Mouse (Mus musculus): ENCODE data around the gene Cd24a. TPM values are rescaled to one million over a fixed set of nuclear protein-coding genes. Genes with fewer than 3 reads are reported as not detected.

Cd24a gene
- total RNA-seq (2021) = 100 to 1,000 TPM; 139 to 224 TPM
- long read RNA-seq, experiment 1, transcript Cd24a-201 (2 exons, 1,816 nt) = major isoform, 35 of 56 reads
- long read RNA-seq, experiment 1, partial matches to known transcripts = 20 of 56 reads
- long read RNA-seq, experiment 1, other reads (novel, unspliced or antisense) = 0 of 56 reads
- long read RNA-seq, experiment 2, transcript Cd24a-201 (2 exons, 1,816 nt) = major isoform, 116 of 165 reads
- long read RNA-seq, experiment 2, partial matches to known transcripts = 45 of 165 reads
- long read RNA-seq, experiment 2, other reads (novel, unspliced or antisense) = 4 of 165 reads

GRCm38 (mm10) chr10:43577997-43578331 lies at the start of gene Cd24a:
Cd24a (plus strand) TSS chr10:43578284.
- no peak for DNase-seq (ENCODE audit: low spot score in 2 of 2)

- no peak for DNase-seq (ENCODE audit: low spot score in 2 of 2)
Observed at GRCm38 (mm10) chr10:43534382-43534781, 43.7 kb upstream of the Cd24a start.

DNA sequence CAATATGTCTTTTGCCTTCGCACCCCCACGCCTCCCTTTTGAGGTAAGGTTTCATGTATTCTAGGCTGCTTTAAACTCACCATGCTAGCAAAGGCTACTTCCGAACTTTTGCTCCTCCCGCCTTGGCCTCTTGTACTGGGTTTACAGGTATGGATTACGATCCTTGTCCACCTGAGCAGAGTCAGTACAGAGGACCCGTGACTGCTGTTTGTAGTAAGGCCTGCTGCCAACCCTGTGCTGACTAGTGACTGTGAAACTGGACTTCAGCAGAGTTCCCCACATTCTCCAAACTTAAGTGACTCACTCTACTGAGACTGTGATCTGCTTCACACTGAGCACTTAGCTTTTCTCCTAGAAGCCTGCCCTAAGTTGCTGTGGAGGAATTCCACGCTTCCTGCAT lies 40.4 kb upstream of the Cd24a start:
- DNase-seq (ENCODE audit: low spot score in 2 of 2) = no peak

- no peak for DNase-seq (ENCODE audit: low spot score in 2 of 2)
Observed at GRCm38 (mm10) chr10:43538831-43539230, 39.3 kb upstream of the Cd24a start.

DNA sequence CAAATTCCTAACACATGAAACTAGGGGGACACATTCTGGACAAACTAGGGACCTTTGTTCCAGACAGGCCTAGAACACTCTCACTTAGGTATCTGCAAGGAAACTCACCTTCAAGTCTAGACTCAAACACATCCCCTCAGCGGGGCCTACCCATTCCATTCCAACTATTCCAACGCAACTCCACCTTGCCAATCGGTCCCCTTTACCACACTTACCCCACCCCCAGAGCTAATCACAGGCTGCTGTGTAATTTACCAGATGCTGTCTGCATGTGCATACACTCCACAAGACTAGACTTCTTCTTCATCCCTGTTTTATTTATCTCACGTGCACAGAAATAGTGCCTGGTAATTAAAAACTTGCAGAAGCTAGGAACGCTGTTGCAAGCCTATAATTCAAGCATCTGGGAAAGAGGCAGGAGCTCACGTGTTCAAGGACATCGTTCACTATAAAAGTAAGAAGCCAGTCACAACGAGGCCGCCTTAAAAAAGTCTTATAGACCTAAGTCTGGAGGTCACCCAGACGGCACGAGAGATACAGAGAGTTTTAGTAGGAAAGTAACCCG lies 38.3 kb upstream of the Cd24a start:
- DNase-seq (ENCODE audit: low spot score in 2 of 2) = no peak

- DNase-seq (ENCODE audit: low spot score in 2 of 2) = peak; percentile 89 to 91
Observed at GRCm38 (mm10) chr10:43540442-43541152, 37.5 kb upstream of the Cd24a start, which contains the start of gene 1700021F05Rik. 1700021F05Rik (minus strand) TSS chr10:43540994.

DNA sequence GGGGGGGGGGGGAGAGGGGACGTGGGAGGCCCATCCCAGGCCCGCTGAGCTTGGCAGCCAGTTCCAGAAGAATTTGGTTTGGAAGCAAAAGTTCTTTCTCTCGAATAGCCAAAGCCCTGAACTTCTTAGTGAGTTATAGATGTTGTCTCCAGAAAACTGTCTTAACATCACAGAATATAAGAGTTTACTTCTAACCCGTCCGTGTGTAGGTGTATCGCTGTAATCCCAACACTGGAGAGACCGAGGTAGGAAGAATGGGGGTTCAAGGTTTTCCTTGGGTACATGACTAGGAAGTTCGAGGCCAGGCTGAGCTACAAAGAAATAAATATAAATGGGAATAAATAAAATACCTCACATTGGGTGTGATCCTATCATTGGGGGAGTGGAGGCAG lies 36.9 kb upstream of the Cd24a start:
- DNase-seq (ENCODE audit: low spot score in 2 of 2) = no peak

DNA sequence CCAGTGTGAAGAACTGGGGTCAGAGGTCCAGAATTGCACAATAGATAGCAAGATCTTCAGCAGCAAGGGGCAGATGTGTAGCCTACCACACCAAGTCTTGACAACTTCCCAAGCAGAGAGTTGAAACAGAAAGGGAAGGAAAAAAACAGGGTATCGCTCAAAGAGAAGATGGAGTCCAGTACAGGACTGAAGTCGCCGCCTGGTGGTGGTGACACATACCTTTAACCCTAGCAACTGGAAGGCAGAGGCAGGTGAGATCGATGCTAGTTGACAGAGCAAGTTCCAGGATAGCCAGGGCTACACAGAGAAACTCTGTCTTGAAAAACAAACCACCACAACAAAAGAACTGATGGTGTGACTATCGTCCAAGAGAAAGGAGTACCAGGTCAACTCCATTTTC lies 28.7 kb upstream of the Cd24a start:
- no peak for DNase-seq (ENCODE audit: low spot score in 2 of 2)

DNA sequence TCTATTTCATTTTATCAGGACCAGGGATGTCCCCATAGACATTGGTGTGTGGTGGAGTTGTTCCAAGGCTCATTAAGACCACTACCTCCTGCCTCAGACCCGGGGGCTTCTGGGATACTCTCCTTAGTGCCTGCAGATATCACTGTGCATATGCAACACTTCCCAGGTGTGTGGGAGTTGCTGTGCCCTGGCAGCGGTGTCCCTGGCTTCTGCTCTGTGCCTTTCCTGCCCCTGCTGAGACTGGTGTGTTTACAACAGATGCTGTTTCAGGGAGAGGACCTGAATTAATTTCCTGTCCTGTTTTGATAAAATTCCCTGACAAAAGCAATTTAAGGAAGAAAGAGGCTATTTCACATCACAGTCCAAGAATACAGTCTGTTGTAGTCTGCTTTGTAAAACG lies 27.2 kb upstream of the Cd24a start:
- DNase-seq (ENCODE audit: low spot score in 2 of 2) = no peak

DNA sequence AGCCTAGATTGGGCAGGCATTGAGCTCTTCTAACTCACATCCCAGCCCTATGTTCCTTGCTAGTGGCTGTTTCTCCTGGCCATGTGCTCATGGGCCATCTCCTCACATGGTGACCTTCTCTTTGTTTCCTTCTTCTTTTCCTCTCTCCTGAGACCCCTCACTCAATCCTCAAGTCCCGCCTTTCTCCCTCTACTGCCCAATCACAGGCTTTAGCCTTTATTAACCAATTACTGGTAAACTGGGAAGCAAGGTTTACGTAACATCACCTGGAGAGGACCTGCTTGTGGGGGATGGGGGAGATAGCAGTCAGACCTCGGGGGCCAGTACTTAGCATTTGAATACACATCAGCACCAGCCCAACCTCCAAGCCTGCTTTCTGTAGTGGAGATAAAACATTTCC lies 26.7 kb upstream of the Cd24a start:
- DNase-seq (ENCODE audit: low spot score in 2 of 2) = no peak

GRCm38 (mm10) chr10:43557630-43558165 lies 20.4 kb upstream of the Cd24a start:
- DNase-seq (ENCODE audit: low spot score in 2 of 2) = no peak

DNA sequence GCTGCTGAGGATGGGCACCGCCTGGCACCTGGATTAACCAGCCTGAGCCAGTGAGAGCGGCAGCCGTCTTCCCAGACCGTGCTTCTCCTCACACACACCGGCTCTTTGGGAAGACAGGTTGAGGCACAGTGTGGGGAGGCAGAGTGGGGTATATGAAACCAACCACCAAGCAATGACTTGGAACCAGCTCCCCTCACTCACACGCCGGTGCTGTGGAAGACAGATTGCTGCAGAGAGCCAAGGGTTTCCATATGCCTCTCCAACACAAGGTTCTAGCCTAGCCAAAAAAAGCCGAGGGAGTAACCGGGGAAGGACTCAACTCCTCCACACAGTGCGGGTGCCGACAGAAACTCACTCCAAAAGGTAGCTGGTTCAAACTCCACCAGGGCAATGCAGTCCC lies 18.8 kb upstream of the Cd24a start:
- DNase-seq (ENCODE audit: low spot score in 2 of 2) = no peak

DNA sequence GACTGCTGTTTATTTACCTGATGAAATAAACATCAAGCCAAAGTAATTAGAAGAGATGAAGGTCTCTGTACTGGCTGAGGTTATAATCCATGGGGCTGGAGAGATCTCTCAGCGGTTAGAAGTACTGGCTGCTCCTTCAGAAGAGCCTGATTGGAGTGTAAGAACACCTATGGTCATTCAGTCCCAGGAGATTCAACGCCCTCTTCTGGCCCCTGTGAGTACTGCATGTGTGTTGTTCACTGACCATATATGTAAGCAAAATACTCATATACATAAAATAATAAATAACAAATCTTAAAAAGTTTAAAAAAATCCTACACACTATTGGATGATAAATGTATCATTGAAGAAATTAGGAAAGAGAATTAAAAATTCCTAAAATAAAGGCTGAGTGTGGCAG lies 17.3 kb upstream of the Cd24a start:
- no peak for DNase-seq (ENCODE audit: low spot score in 2 of 2)

DNA sequence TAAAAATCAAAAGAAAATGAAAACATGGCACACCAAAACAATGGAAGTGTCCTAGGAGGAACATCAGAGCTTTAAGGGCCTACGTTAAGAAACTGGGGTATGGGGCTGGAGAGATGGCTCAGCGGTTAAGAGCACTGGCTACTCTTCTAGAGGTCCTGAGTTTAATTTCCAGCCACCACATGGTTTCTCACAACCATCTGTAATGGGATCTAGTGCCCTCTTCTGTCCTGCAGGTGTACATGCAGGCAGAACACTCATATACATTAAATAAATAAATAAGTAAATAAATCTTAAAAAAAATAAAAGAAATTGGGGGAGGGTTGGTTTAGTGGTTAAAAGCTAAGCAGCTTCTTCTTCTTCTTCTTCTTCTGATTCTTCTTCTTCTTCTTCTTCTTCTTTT lies 16.8 kb upstream of the Cd24a start:
- DNase-seq (ENCODE audit: low spot score in 2 of 2) = no peak

DNA sequence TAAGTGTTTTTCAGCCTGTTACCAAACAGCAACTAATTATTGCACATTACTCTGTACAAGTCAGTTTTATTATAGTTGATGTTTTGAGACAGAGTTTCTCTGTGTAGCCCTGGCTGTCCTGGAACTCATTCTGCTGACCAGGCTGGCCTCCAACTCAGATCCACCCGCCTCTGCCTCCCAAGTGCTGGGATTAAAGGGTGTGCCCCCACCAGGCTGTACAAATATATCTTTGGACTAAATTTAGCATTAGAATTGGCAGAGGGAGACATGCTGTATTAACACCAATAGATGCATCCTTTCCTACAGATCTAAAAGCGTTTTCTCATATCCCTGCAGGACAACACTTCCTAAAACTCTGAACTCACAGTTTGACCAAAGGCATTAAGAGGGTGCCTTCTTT lies 3.7 kb upstream of the Cd24a start:
- no peak for DNase-seq (ENCODE audit: low spot score in 2 of 2)

DNA sequence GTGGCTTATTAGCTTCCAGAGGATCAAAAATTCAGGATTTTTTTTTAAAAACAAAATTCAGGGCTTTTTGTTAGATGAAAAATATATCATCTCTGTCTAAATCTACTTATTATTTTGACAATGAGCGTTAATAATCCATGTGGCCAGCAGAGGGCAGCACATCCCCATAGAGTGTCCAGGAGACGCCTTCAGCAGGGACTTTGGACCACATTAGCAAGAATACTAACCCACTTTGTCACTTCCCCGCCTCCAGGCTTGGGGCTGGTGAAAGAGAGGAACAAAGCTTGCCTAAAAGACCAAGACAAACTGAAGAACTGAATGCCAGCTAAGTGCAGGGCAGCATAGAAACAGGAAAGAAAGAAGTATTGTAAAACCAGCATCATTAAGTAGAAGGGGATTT lies 3.1 kb upstream of the Cd24a start:
- DNase-seq (ENCODE audit: low spot score in 2 of 2) = peak; percentile 58 to 62

- DNase-seq (ENCODE audit: low spot score in 2 of 2) = no peak
Observed at GRCm38 (mm10) chr10:43577299-43577996, 636 bp upstream of the Cd24a start.

GRCm38 (mm10) chr10:43578366-43578753 lies 276 bp downstream of the Cd24a start:
- DNase-seq (ENCODE audit: low spot score in 2 of 2) = peak; percentile 30 to 47

GRCm38 (mm10) chr10:43578754-43579380 lies 783 bp downstream of the Cd24a start:
- DNase-seq (ENCODE audit: low spot score in 2 of 2) = peak; percentile 35 to 59

- DNase-seq (ENCODE audit: low spot score in 2 of 2) = no peak
Observed at GRCm38 (mm10) chr10:43579381-43580261, 1.5 kb downstream of the Cd24a start.

Data from adrenal gland, postnatal 4 days (tissue).